Comparison of ENCODE assay signal across 13 mouse cellular contexts in the genomic region with DNA sequence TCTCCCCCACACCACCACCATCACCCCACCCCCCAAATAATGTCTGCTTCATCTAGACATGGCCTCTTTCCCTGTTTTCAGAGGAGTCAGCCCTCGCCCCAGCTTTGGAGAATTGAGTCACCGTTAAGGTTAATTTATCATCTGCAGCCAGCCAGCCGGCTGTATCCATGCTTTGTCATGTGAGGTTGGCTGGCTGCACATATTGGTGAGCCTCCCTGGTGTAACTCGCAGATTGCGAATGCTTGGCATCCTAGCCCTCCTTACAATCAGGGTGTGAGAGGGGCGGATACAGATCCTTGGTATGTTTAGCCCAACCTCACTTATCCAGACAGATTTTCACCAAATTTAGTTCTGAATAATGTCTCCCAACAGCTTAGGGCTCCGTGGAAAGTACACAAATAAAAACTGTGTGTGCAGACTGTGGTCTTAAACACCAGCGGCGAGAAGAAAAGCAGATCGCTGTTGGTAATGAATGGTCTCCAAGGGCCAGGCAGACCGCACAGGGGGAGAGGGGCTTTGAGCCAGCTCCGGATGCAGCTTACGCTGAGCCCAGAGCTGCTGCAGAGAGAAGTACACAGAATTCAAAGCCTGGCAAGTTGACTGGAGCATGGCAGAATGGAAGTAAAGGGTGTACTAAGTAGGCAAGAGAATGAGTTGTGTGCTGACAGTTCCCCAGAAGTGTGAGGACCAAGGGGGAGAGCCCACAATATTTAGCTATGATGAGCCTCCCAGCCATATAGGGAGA. TPM values are rescaled to one million over a fixed set of nuclear protein-coding genes. Genes with fewer than 3 reads are reported as not detected.
A peak's percentile ranks its signal among the peaks of the same experiment; 100 is the strongest.
DNase-seq lines count a peak whose midpoint lies in the region; ATAC-seq and TF ChIP-seq lines count a peak whose summit lies in the region.
"Had no signal": no experiment of that assay in that cellular context is flagged by ENCODE, and none has a peak within 500 bp of the region (broad histone marks: within the 10 kb centered on the region; RNA-seq: fewer than 3 reads in every experiment).

No protein-coding gene starts in this region.

- no peak for TF ChIP-seq CTCF in olfactory bulb, adult 2 months (IDR thresholded peaks at IDR 0.05; ENCODE audit: insufficient read depth, low read depth, low read length)

- ATAC-seq in hindbrain, embryonic 12.5 days (ENCODE audit: low FRiP score): 0 out of 2 replicates have a peak, but pooled peaks have one; percentile 50
- ATAC-seq in intestine, embryonic 16.5 days: no peak

- no peak overlapping the region for H3K9ac ChIP-seq in hindbrain, embryonic 12.5 days
- H3K9ac ChIP-seq in intestine, embryonic 16.5 days (ENCODE audit: low read depth, low read length): no peak overlapping the region
- H3K9ac ChIP-seq: limb, embryonic 12.5 days had no signal

- H3K4me1 ChIP-seq in hindbrain, embryonic 12.5 days: 0 out of 2 replicates have a peak, but pooled peaks cover 3% of the 10 kb centered on the region
- H3K4me1 ChIP-seq in olfactory bulb, adult 2 months (ENCODE audit: control insufficient read depth, insufficient read depth, low read length): peaks cover 54% of the 10 kb centered on the region
- no peaks in the 10 kb centered on the region for H3K4me1 ChIP-seq in intestine, embryonic 16.5 days (ENCODE audit: control insufficient read depth, insufficient read depth, low read length)

- H3K4me2 ChIP-seq in hindbrain, embryonic 12.5 days (replicated peaks): no peak overlapping the region
- no peak overlapping the region for H3K4me2 ChIP-seq in intestine, embryonic 16.5 days (ENCODE audit: low read depth, low read length)
- H3K4me2 ChIP-seq: limb, embryonic 12.5 days had no signal

- WGBS in hindbrain, embryonic 12.5 days: 61% methylated on average over 13 of the region's 13 CpGs
- WGBS in olfactory bulb, adult 2 months: 15% methylated on average over 13 of the region's 13 CpGs
- 50% methylated on average over 13 of the region's 13 CpGs for WGBS in intestine, embryonic 16.5 days

- peak; percentile 2 for DNase-seq in gastrocnemius, postnatal 25 days
- no peak for DNase-seq in gastrocnemius, adult 18-20 months (ENCODE audit: low spot score)
- peak; percentile 30 for DNase-seq in right cerebral cortex, postnatal 25 days
- DNase-seq in right cerebral cortex, adult 18-20 months: no peak
- no peak for DNase-seq in spleen, postnatal 10 days (ENCODE audit: low spot score in 2 of 2)
- DNase-seq: lung, adult 2 months; thymus, postnatal 36 days had no signal

- H3K36me3 ChIP-seq in hindbrain, embryonic 12.5 days: peaks cover 11% of the 10 kb centered on the region
- H3K36me3 ChIP-seq in intestine, embryonic 16.5 days (ENCODE audit: control insufficient read depth, insufficient read depth, low read length): no peaks in the 10 kb centered on the region

- peak overlapping the region; percentile 36; the same call in 1 of the 2 replicates for H3K27ac ChIP-seq in hindbrain, embryonic 12.5 days
- peak overlapping the region; percentile 30 for H3K27ac ChIP-seq in olfactory bulb, adult 2 months (ENCODE audit: insufficient read depth, low read depth, low read length)
- H3K27ac ChIP-seq in intestine, embryonic 16.5 days (ENCODE audit: low read length): no peak overlapping the region
- H3K27ac ChIP-seq: limb, embryonic 12.5 days had no signal

- no peak overlapping the region for H3K4me3 ChIP-seq in hindbrain, embryonic 12.5 days
- no peak overlapping the region for H3K4me3 ChIP-seq in olfactory bulb, adult 2 months (ENCODE audit: insufficient read depth, low read depth, low read length)
- no peak overlapping the region for H3K4me3 ChIP-seq in intestine, embryonic 16.5 days (ENCODE audit: low read length)
- H3K4me3 ChIP-seq: limb, embryonic 12.5 days; megakaryocyte, embryonic 14.5 days had no signal

- no peak for TF ChIP-seq POLR2A in olfactory bulb, adult 2 months (IDR thresholded peaks at IDR 0.05; ENCODE audit: insufficient read depth, low read depth, low read length)

- no peaks in the 10 kb centered on the region for H3K9me3 ChIP-seq in hindbrain, embryonic 12.5 days (replicated peaks)
- H3K9me3 ChIP-seq in intestine, embryonic 16.5 days (ENCODE audit: control insufficient read depth, low read length): no peaks in the 10 kb centered on the region
- H3K9me3 ChIP-seq: limb, embryonic 12.5 days; megakaryocyte, embryonic 14.5 days had no signal

- H3K27me3 ChIP-seq in hindbrain, embryonic 12.5 days: no peaks in the 10 kb centered on the region
- no peaks in the 10 kb centered on the region for H3K27me3 ChIP-seq in intestine, embryonic 16.5 days (replicated peaks; ENCODE audit: control insufficient read depth, insufficient read depth, low read length)
- H3K27me3 ChIP-seq: limb, embryonic 12.5 days had no signal

RNA-seq across cellular contexts. Expression of a gene that starts 11.7 kb away (rescaled TPM):
- 1 to 10 TPM; 1.5 to 2.3 TPM for total RNA-seq in gastrocnemius, postnatal 25 days (2021)
- total RNA-seq in gastrocnemius, adult 18-20 months (2021): under 1 TPM; 0.85 to 0.89 TPM
- polyA plus RNA-seq in hindbrain, embryonic 12.5 days (2016; fragmentation: Nextera tagmentation; extraction: Ambion mirVana): 0.04 TPM in 1 of 2 replicates, not detected in the other
- polyA plus RNA-seq in olfactory bulb, adult 2 months (2012; ENCODE audit: insufficient read depth, insufficient read length, low replicate concordance, missing spikeins): not detected in 2 replicates
- 0.11 and 0.15 TPM in 2 replicates for polyA plus RNA-seq in intestine, embryonic 16.5 days (2015; fragmentation: Nextera tagmentation; extraction: Ambion mirVana)
- total RNA-seq: heart, adult 8-10 months had no signal
- polyA plus RNA-seq: limb, embryonic 12.5 days had no signal

RNA-seq across cellular contexts. Expression of a gene that starts 28.4 kb away (rescaled TPM):
- 1 to 10 TPM; 2.1 to 2.7 TPM for total RNA-seq in gastrocnemius, postnatal 25 days (2021)
- total RNA-seq in gastrocnemius, adult 18-20 months (2021): 1 to 10 TPM in 1 of 2 experiments, under 1 TPM in 1; 0.98 to 1.7 TPM
- polyA plus RNA-seq in hindbrain, embryonic 12.5 days (2016; fragmentation: Nextera tagmentation; extraction: Ambion mirVana): 6.9 and 7.3 TPM in 2 replicates
- polyA plus RNA-seq in olfactory bulb, adult 2 months (2012; ENCODE audit: insufficient read depth, insufficient read length, low replicate concordance, missing spikeins): 35.8 TPM in 1 of 2 replicates, not detected in the other
- 1.8 and 2.0 TPM in 2 replicates for polyA plus RNA-seq in intestine, embryonic 16.5 days (2015; fragmentation: Nextera tagmentation; extraction: Ambion mirVana)

RNA-seq across cellular contexts. Expression of a gene that starts 49.6 kb away (rescaled TPM):
- 1 to 10 TPM; 3.9 to 4.2 TPM for total RNA-seq in gastrocnemius, postnatal 25 days (2021)
- total RNA-seq in gastrocnemius, adult 18-20 months (2021): 1 to 10 TPM; 4.3 to 4.6 TPM
- 12.2 and 12.7 TPM in 2 replicates for polyA plus RNA-seq in hindbrain, embryonic 12.5 days (2016; fragmentation: Nextera tagmentation; extraction: Ambion mirVana)
- polyA plus RNA-seq in olfactory bulb, adult 2 months (2012; ENCODE audit: insufficient read depth, insufficient read length, low replicate concordance, missing spikeins): not detected in 2 replicates
- polyA plus RNA-seq in intestine, embryonic 16.5 days (2015; fragmentation: Nextera tagmentation; extraction: Ambion mirVana): 5.8 and 6.4 TPM in 2 replicates

Comparison
In these comparisons a context has a peak if more than half of its experiments do, and no peak if none do; other contexts are left out.
1. DNase-seq: peak in gastrocnemius, postnatal 25 days (single experiment) and right cerebral cortex, postnatal 25 days (single experiment); none in gastrocnemius, adult 18-20 months (single experiment), right cerebral cortex, adult 18-20 months (single experiment) and spleen, postnatal 10 days (0 of 2).